Mouse (Mus musculus): ENCODE data around the gene Scd4.
"Not testable (repeated sequence)": the region's sequence is repeated elsewhere in the genome, so short reads cannot be mapped to it uniquely, and the experiment has no call there.

Scd4 gene

DNA sequence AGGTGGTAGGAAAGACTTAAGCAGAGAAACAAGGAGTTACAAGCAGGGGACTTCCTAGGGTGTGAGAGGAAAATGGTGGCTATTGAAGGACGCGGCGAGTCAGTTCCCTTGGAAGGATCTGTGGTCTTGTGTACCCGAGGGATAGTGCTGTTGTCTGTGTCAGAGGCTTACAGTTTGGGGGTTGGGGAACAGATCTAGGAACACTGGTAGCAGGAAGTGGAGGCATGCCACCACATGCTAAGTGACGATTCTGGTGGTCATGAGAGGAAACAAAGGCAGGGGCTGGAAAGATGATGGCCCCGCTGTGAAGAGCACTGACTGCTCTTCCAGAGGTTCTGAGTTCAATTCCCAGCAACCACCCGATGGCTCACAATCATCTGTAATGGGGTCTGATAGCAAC, 32.4 kb upstream of the Scd4 start:
- no peak for DNase-seq (ENCODE audit: extremely low spot score)

DNA sequence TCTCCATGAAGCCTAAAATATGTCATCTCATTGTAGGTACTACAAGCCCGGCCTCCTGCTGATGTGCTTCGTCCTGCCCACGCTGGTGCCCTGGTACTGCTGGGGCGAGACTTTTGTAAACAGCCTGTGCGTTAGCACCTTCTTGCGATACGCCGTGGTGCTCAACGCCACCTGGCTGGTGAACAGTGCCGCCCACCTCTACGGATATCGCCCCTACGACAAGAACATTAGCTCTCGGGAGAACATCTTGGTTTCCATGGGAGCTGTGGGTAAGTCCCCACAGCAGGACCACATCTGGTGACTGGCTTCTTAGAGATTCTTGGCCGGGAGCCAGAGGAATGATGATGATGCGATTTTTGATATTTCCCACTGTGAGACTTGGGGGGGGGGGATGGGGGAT, 31.7 kb upstream of the Scd4 start:
- no peak for DNase-seq (ENCODE audit: extremely low spot score)

GRCm38 (mm10) chr19:44301671-44302305, 31.1 kb upstream of the Scd4 start:
- no peak for DNase-seq (ENCODE audit: extremely low spot score)

- no peak for DNase-seq (ENCODE audit: extremely low spot score)
Measured at GRCm38 (mm10) chr19:44302901-44303300, 30.0 kb upstream of the Scd4 start.

- no peak for DNase-seq (ENCODE audit: extremely low spot score)
Measured at GRCm38 (mm10) chr19:44303502-44303901, 29.4 kb upstream of the Scd4 start.

GRCm38 (mm10) chr19:44304419-44304818, 28.5 kb upstream of the Scd4 start:
- no peak for DNase-seq (ENCODE audit: extremely low spot score)

DNA sequence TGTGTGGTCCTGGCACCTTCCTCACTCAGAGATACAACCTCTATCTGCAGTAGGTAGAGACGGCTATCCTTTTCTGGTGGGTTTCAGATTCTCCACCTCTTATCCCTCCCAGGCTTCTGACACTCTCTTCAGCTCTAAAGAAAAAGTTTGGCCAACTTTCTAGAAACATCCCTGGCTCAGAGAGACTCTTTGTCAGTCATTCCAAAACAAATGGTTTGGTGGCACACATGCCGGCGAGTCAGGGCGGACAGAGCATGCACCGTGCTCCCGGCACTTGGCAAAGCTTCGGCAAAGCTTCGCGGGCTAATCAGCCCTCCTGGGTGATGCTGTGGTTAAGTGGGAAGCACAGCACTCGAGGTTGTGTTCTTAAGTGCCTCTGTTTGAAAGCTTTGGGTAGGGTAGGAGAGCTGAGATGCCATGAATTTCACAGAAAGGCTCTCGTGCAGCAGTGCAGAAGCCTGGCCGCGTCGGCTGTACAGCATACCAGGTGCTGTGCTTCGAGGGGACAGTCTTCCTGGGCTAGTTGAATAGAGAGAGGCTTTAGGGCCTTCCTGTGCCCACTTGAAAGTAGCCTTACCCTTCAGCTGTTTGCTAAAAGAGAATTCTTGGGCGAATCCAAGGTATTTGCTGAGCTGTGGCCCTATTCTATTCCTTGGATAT, 27.9 kb upstream of the Scd4 start:
- DNase-seq (ENCODE audit: extremely low spot score), result no peak

DNA sequence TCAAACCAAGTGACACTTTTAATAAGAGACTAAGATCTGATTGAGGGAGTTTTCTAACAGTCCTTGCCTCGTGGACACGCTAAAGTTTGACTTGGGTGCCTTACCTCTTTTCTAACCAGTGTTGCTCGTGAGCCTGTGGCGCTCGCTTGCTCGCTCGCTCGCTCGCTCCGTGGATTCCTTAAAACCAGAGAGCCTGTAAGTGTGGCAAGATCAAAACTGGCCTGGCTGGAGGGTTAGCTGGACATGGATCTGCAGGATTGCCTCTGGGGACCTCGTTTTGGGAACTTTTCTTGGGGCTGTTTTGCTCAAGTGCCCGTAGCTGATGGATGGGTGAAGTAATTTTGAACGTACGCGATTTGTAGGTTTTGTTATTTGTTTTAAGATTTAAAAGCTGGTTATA, 27.2 kb upstream of the Scd4 start:
- DNase-seq (ENCODE audit: extremely low spot score), result no peak

GRCm38 (mm10) chr19:44306171-44306570, 26.7 kb upstream of the Scd4 start:
- DNase-seq (ENCODE audit: extremely low spot score), result no peak

DNA sequence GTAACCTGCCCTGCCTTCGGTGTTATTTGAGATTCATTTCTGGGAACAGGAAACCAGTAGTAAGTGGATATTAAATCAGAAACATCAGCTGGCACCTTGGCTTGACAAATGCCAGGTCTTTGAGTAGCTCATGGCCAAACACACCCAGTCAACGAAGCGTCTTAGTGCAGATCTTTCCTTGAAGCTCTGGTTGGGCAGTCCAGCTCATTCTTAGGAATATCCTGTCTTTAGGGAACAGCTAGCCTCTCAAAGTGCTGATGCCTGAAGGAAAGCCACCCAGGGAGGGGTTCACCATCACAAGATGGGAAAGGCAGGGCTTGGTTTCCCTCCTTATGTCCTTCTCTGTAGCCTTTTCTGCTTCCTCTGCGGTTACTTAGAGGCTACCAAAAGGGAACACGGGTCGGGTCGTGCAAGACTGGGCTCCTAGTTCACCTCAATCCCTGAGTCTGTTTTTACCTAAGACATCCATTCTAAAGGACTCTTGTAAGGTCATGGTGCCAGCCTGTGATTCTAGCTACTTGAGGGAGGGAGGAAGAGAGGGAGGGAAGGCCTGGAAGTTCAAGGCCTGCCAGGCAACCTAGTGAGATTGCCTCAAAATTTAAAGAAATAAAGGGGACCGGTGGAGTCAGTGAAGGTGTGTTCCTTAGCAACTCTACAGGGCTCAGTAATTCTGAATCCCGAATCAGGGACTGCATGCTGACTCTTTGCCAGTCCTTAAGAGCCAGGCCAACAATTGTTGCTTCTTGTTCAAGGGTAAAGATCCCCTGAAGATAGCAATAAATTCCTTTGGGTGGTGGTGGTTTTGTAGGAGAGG, 25.6 kb upstream of the Scd4 start:
- DNase-seq (ENCODE audit: extremely low spot score), result no peak

GRCm38 (mm10) chr19:44307915-44308470, 24.9 kb upstream of the Scd4 start:
- no peak for DNase-seq (ENCODE audit: extremely low spot score)

GRCm38 (mm10) chr19:44308611-44309246, 24.2 kb upstream of the Scd4 start:
- no peak for DNase-seq (ENCODE audit: extremely low spot score)

DNA sequence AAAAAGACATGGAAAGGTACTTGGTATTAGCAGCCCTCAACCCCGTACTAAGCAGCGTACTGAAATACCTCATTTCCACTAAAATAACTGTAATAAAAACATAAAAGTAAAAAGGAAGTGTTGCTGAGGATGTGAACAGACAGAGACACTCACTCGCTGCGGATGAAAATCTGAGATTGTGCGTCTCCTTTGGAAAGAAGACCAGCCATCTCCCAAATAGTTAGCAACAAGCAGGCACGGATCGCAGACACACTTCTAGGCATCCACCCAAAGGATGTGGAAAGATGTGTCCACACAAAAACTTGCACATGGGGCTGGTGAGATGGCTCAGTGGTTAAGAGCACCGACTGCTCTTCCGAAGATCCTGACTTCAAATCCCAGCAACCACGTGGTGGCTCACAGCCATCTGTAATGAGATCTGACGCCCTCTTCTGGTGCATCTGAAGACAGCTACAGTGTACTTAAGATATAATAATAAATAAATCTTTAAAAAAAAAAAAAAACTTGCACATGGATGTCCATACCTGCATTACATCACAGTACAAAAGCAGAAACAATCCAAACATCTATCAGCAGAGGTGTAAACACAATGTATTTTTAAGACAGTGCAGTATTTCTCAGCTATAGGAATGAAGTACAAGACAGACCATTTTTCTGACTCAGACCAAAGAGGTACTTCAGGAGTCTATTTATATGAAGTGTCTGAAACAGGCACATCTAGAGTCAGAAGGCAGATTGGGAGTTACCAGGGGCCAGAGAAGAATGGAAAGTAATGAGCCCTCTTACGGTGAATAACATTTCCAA, 23.3 kb upstream of the Scd4 start:
- DNase-seq (ENCODE audit: extremely low spot score), result no peak

- not testable (repeated sequence) for DNase-seq (ENCODE audit: extremely low spot score)
Measured at GRCm38 (mm10) chr19:44310155-44310575, 22.7 kb upstream of the Scd4 start.

GRCm38 (mm10) chr19:44310814-44311213, 22.1 kb upstream of the Scd4 start:
- DNase-seq (ENCODE audit: extremely low spot score), result no peak

GRCm38 (mm10) chr19:44311306-44312006, 21.4 kb upstream of the Scd4 start:
- DNase-seq (ENCODE audit: extremely low spot score), result no peak

DNA sequence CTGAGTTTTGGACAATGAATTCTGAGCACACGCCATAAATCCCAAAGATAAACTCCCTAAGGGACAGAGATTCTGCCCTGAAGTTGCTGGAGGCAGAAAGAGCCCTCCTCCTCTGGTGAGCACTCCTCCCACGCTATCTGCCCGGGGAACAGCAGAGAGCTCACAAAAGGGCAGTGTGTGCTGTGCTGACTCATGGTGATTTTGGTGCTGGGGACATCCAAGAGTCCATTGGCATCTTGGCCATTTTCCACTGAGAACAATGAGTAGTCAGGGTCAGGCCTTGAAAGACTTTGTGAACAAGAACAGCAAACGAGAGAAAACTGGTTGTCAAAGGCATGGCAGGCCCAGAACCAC, 20.9 kb upstream of the Scd4 start:
- DNase-seq (ENCODE audit: extremely low spot score), result no peak

DNA sequence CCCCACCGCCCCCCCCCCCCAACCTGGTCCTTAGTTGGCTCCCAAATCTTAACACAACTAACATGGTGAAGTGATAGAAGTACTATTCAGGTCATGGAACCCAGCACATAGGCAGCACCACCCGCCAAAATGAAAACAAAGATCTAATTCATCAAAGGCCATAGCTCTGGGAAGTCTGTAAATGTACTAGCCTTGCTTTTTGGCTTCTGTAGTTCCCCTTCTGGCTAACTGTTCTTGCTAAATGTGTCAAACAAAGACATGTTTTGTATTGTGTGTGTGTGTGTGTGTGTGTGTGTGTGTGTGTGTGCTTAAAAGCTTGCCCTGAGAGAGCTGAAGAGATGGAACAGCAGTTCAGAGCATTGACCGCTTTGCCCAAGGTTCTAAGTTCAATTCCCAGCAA, 19.8 kb upstream of the Scd4 start:
- DNase-seq (ENCODE audit: extremely low spot score), result no peak

GRCm38 (mm10) chr19:44314327-44314759, 18.5 kb upstream of the Scd4 start:
- peak; percentile 85 for DNase-seq (ENCODE audit: extremely low spot score)

DNA sequence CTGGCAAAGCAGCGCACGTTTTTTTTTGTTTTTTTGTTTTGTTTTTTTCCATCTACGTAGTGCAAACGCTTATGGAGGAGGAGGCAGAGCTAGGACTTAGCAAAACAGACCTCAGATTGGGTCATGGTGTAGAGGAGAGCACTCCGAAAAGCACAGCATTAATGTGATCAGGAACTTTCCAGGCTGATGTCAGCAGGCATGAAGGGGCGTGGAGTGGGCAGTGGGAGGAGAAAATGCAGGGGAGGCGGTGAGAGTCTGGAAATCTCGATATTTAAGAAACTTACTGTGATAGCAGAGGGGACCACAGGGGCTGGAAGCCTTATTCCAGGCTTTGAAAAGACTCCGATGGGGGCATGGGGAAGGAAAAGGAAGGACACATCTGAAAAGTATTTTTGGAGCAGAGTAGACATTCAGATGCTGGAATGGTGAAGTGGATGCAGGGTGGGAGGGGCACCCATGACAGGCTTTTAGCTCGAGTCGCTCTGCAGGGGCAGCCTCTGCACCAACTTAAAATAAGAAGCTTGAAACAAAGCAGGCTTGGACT, 17.9 kb upstream of the Scd4 start:
- no peak for DNase-seq (ENCODE audit: extremely low spot score)
